Mouse (Mus musculus) thymus, postnatal 36 days (tissue): ENCODE measurements at regions not wholly inside any gene's neighbourhood (a gene's known extent, or its start where the extent isn't known, plus 50 kb on each side); places are given as distances from the start of the nearest gene placed in this dataset.

Experiments used
- DNase-seq, 2 experiments: peaks; one replicate each; pipeline ENCODE4 v3.0.0; 2022; ENCODE audit warnings: mixed read lengths in 2 of 2

GRCm38 (mm10) chr1:64198322-64198721 lies 76.2 kb upstream of the Klf7 start:
- DNase-seq = no peak

GRCm38 (mm10) chr1:64195970-64196491 lies 73.9 kb upstream of the Klf7 start:
- DNase-seq = peak in 1 of 2 experiments; percentile 27

GRCm38 (mm10) chr1:64195294-64195693 lies 73.2 kb upstream of the Klf7 start:
- DNase-seq = no peak

GRCm38 (mm10) chr1:64193150-64193838 lies 71.2 kb upstream of the Klf7 start:
- DNase-seq = no peak

GRCm38 (mm10) chr1:64192736-64193135 lies 70.7 kb upstream of the Klf7 start:
- DNase-seq = no peak

GRCm38 (mm10) chr1:64191242-64192220 lies 69.4 kb upstream of the Klf7 start:
- no peak for DNase-seq

GRCm38 (mm10) chr1:64190705-64191104 lies 68.6 kb upstream of the Klf7 start:
- no peak for DNase-seq

GRCm38 (mm10) chr1:64190097-64190496 lies 68.0 kb upstream of the Klf7 start:
- DNase-seq = no peak

GRCm38 (mm10) chr1:64189471-64189870 lies 67.4 kb upstream of the Klf7 start:
- DNase-seq = no peak

GRCm38 (mm10) chr1:64187796-64188513 lies 65.9 kb upstream of the Klf7 start:
- DNase-seq = no peak

- no peak for DNase-seq
Measured at GRCm38 (mm10) chr1:64173708-64174107, 51.6 kb upstream of the Klf7 start.

- DNase-seq = no peak
Measured at GRCm38 (mm10) chr1:64172122-64172521, 50.0 kb upstream of the Klf7 start.
